Mouse (Mus musculus) heart, embryonic 12.5 days (tissue): Measurements from ENCODE around the gene Srgap3. TPM values are rescaled to one million over a fixed set of nuclear protein-coding genes. Genes with fewer than 3 reads are reported as not detected.

Source experiments
- ATAC-seq: fragments of 200-750 bp; cut with Nextera tagmentation; 2 replicates; pipeline ENCODE4 v1.8.0; 2017; ENCODE audit warnings: moderate TSS enrichment, moderate library complexity; ENCODE audit not compliant: insufficient number of reproducible peaks, low FRiP score
- H3K27ac ChIP-seq: fragments of 300-500 bp; sonication (generic); 2 replicates; pipeline ENCODE4 v1.5.1; 2016; ENCODE audit warnings: mild to moderate bottlenecking, moderate library complexity; ENCODE audit not compliant: poor library complexity, severe bottlenecking
- H3K27me3 ChIP-seq: fragments of 300-500 bp; sonication (generic); replicated peaks from 2 replicates; pipeline ENCODE4 v1.6.1; 2016; ENCODE audit warnings: mild to moderate bottlenecking, moderate library complexity
- H3K36me3 ChIP-seq: fragments of 300-500 bp; sonication (generic); 2 replicates; pipeline ENCODE4 v1.6.1; 2016; ENCODE audit warnings: mild to moderate bottlenecking, moderate library complexity
- H3K4me1 ChIP-seq: fragments of 300-500 bp; sonication (generic); replicated peaks from 2 replicates; pipeline ENCODE4 v1.6.1; 2016; ENCODE audit warnings: mild to moderate bottlenecking
- H3K4me2 ChIP-seq: fragments of 300-500 bp; sonication (generic); 2 replicates; pipeline ENCODE4 v1.6.1; 2016; ENCODE audit warnings: mild to moderate bottlenecking, moderate library complexity
- H3K4me3 ChIP-seq: fragments of 300-500 bp; sonication (generic); 2 replicates; pipeline ENCODE4 v1.5.1; 2016; ENCODE audit warnings: mild to moderate bottlenecking
- H3K9ac ChIP-seq: fragments of 300-500 bp; sonication (generic); 2 replicates; pipeline ENCODE4 v1.6.1; 2016; ENCODE audit warnings: mild to moderate bottlenecking, moderate library complexity
- H3K9me3 ChIP-seq: fragments of 300-500 bp; sonication (generic); replicated peaks from 2 replicates; pipeline ENCODE4 v1.6.1; 2016; ENCODE audit warnings: mild to moderate bottlenecking, moderate library complexity
- WGBS: fragments of 180-500 bp; shearing (Covaris S2); methylation state at CpG from one replicate; pipeline ENCODE4 v1.1.7; 2016; 5-methylcytosine and 5-hydroxymethylcytosine counted together
- polyA plus RNA-seq: library from polyadenylated mRNA; unstranded; fragments of >200 nt; fragmentation: Nextera tagmentation; extraction: Ambion mirVana; gene quantifications from 2 replicates; pipeline ENCODE4 v1.2.1, GENCODE M21; 2016

Srgap3 gene
- polyA plus RNA-seq, 1 experiment from 2014 or later = 1.2 TPM

DNA sequence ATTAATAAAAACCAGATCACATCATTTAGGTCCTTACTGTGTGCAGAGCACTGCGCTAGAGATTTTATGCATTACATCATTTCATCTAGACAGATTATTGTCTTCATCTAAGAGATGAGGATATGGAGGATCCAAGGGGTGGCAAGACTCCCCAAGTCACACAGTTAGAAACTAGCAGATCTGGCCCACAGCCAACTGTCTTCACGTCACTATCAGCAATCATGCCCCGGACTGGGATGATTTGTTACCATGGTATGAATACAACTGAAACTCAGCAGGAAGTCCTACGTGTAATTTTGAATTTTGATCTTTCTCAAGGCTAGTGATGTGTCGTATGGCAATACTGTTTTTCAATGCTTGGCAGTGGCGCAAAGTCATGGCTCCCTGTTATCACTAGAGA, 18.2 kb downstream of the Srgap3 start:
- no peaks in the 10 kb centered on the region for H3K9me3 ChIP-seq
- no peak overlapping the region for H3K4me2 ChIP-seq
- WGBS = 65% methylated on average over 6 of the region's 6 CpGs
- H3K27me3 ChIP-seq = peaks cover 5% of the 10 kb centered on the region; the same call in 1 of the 2 replicates
- H3K4me3 ChIP-seq = no peak overlapping the region
- H3K36me3 ChIP-seq = no peaks in the 10 kb centered on the region
- no peak for ATAC-seq
- no peak overlapping the region for H3K9ac ChIP-seq
- H3K27ac ChIP-seq = no peak overlapping the region
- H3K4me1 ChIP-seq = peaks cover 7% of the 10 kb centered on the region

DNA sequence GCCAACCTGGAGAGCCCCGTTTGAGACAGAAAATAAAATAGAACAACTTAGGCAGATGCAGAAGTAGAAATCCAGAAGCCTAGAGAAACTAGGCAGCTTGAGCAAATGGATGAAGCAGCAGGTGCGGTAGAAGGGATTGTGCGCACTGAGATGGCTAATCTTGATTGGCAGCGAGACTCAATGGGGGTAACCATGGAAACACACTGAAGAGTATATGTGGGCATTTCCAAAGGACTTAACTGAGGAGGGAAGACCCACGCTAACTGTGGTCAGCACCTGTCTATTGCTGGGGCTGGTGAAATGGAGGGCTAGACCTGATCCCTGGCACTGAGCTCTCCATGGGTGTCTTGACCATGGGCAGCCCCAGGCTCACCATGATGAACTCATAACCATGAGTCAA, 19.7 kb downstream of the Srgap3 start:
- no peak for ATAC-seq
- no peak overlapping the region for H3K9ac ChIP-seq
- H3K27me3 ChIP-seq = peaks cover 5% of the 10 kb centered on the region; the same call in 1 of the 2 replicates
- peaks cover 7% of the 10 kb centered on the region for H3K4me1 ChIP-seq
- H3K27ac ChIP-seq = no peak overlapping the region
- H3K4me3 ChIP-seq = no peak overlapping the region
- H3K4me2 ChIP-seq = no peak overlapping the region
- H3K36me3 ChIP-seq = no peaks in the 10 kb centered on the region
- WGBS = 88% methylated on average over 5 of the region's 5 CpGs
- no peaks in the 10 kb centered on the region; the same call in 1 of the 2 replicates for H3K9me3 ChIP-seq

DNA sequence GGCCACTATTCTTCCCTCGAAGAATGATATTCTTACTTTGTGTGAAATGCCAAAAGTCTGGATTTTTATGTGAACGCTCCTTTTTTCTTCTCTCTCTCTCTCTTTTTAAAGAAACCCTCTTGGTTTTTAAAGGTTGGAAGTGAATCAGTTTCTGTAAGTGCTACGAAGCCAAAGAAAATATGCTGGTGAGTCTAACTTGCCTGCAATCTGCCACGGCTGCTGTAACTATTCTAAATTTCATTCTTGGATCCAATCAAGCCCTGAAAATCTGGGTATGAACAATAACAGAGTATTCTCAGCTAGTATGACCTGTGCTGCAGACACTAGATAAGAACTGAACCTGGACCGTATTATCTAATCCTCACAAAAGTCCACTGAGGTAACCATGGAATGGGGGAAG, 21.1 kb downstream of the Srgap3 start:
- Histone ChIP-seq H3K4me2 (no peak overlapping the region), H3K27ac (no peak overlapping the region), H3K27me3 (peaks cover 5% of the 10 kb centered on the region; the same call in 1 of the 2 replicates), H3K4me3 (no peak overlapping the region), H3K36me3 (no peaks in the 10 kb centered on the region), H3K4me1 (peaks cover 7% of the 10 kb centered on the region), H3K9ac (no peak overlapping the region), H3K9me3 (no peaks in the 10 kb centered on the region; the same call in 1 of the 2 replicates)
- 69% methylated on average over 5 of the region's 5 CpGs for WGBS
- no peak for ATAC-seq

DNA sequence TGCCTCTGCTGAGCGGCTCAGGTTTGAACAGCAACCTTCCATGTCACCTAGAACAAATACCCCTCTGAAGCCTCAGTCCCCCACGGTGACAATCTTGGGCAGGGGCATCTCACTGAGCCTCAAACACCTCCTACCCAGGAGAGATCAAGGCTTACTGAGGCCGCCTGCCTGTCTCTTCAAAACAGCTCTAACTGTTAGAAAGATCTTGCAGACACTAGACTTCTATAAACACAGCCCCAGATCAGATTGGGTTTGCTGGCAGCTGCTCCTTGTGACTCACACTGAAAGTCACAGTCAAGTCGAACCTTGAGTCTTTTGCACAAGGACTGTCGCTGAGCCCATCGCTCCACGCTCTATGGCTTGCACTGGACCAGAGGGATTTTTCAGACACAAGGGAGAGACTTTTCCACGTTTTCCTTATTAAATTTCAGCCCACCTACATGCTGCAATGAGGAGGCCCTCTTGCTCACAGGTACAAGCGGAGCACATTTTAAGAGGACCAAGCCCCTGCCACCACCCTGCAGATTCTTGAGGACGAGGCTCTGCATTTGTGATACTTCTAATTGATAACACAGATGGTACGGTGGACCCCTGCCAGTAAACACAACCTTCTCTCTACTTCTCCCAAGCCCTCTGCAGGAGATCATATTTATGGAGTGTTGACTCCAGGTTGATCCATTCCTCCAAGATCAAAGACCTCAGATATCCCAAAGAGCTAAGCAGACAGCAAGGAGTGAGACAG, 21.7 kb downstream of the Srgap3 start:
- no peak for ATAC-seq
- Histone ChIP-seq H3K36me3 (no peaks in the 10 kb centered on the region), H3K4me2 (no peak overlapping the region), H3K9ac (no peak overlapping the region), H3K27me3 (peaks cover 5% of the 10 kb centered on the region; the same call in 1 of the 2 replicates), H3K4me3 (no peak overlapping the region), H3K4me1 (peaks cover 7% of the 10 kb centered on the region), H3K27ac (no peak overlapping the region), H3K9me3 (no peaks in the 10 kb centered on the region; the same call in 1 of the 2 replicates)
- WGBS = 50% methylated on average over 11 of the region's 11 CpGs

DNA sequence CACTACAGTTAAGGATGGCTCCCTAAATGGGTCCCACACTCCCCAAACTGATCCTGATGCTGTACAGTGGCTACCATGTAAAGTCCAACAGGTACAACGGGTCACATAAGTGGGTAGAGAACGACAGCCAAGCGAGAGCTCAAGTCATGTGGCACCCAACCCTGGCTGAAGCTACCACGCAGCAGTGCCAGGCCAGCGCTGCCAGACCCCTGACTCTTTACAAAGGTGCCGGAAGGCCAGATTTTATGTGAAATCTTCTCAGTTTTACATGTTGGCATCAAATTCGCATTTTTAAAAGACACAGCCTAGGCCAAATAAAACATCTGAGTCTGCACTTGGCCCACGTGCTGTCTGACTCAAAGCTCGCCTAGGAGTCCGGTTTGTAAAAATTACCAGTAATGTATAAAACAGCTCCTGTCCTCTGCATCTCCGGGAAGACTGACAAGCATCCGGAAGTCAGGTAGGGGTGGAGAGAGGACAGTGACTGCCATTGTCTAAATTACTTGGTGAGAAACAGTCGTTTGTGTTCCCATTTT, 22.4 kb downstream of the Srgap3 start:
- ATAC-seq = no peak
- Histone ChIP-seq H3K36me3 (no peaks in the 10 kb centered on the region), H3K9ac (no peak overlapping the region), H3K27ac (no peak overlapping the region), H3K4me2 (no peak overlapping the region), H3K4me3 (no peak overlapping the region), H3K9me3 (no peaks in the 10 kb centered on the region; the same call in 1 of the 2 replicates), H3K4me1 (peaks cover 4% of the 10 kb centered on the region; the same call in 1 of the 2 replicates), H3K27me3 (peaks cover 5% of the 10 kb centered on the region; the same call in 1 of the 2 replicates)
- WGBS = 73% methylated on average over 13 of the region's 13 CpGs

DNA sequence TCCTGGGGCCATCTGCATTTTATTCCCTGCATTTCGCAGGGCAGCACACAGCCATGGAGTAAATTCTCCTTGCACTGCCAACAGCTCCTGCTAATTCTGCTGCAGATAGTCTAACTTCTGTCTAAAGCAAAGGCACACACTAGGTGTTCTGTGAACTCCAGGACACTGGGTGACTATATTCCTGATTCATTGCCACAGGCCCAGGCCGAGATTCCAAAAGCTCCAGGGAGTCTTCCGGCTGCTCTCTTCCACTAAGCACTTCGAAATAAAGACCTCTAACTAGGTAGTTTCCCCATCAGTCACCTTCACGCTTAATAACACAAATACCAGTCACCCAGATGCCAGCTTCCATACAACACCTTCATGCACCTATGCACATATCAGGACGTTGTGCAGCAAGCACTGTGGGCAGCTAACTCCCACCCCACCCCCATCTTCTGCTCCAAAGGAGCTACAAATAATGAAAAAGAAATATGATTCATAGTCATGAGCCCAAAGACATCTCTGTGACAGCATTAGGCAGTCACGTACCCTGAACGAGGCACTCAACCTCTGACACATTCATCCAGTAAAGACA, 26.4 kb downstream of the Srgap3 start:
- H3K36me3 ChIP-seq = no peaks in the 10 kb centered on the region
- H3K9ac ChIP-seq = no peak overlapping the region
- no peaks in the 10 kb centered on the region; the same call in 1 of the 2 replicates for H3K27me3 ChIP-seq
- no peaks in the 10 kb centered on the region for H3K4me1 ChIP-seq
- 83% methylated on average over 8 of the region's 8 CpGs for WGBS
- ATAC-seq = no peak
- no peaks in the 10 kb centered on the region; the same call in 1 of the 2 replicates for H3K9me3 ChIP-seq
- no peak overlapping the region for H3K4me2 ChIP-seq
- no peak overlapping the region for H3K27ac ChIP-seq
- H3K4me3 ChIP-seq = no peak overlapping the region

DNA sequence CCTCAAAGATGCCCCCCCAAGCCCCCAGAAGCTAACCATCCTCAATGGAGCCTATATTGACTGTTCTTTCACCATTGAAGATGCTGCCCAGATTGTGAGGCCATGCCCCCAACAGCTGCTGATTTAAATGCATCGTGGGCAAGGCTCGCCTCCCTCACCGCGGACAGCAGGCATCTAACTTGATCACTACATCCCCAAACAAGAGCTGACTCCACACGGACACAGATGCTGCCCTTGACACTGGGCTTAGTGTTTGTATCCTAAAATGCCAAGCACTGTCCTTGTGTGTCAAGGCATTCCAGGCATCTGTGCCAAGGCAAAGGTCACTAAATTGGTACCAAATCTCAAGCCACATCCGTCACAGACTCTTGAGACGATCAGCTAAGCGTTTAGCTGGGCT, 29.3 kb downstream of the Srgap3 start:
- no peak overlapping the region for H3K4me3 ChIP-seq
- H3K36me3 ChIP-seq = no peaks in the 10 kb centered on the region
- no peak overlapping the region for H3K4me2 ChIP-seq
- ATAC-seq = no peak
- WGBS = 89% methylated on average over 8 of the region's 8 CpGs
- no peaks in the 10 kb centered on the region for H3K9me3 ChIP-seq
- H3K27me3 ChIP-seq = no peaks in the 10 kb centered on the region
- H3K27ac ChIP-seq = no peak overlapping the region
- H3K9ac ChIP-seq = no peak overlapping the region
- no peaks in the 10 kb centered on the region for H3K4me1 ChIP-seq

DNA sequence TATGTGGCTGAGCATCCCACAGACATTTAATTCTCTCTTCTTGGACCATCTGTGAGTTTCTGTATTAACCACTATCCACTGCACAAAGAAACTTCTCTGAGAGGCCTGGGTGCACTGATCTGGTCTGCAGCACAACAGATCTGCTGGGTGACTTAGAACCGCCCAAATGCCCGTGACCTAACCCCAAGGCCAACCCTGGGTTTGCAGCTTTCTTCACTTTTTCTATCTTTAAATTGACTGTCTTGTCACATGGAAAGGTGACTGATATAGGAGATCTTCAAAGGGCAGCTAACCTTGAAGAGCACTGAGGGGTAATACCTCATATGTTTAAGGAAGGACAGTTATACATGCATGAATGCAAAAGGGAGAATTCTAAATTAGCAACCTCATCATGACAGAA, 30.8 kb downstream of the Srgap3 start:
- no peak for ATAC-seq
- H3K9me3 ChIP-seq = no peaks in the 10 kb centered on the region
- 79% methylated on average over 2 of the region's 2 CpGs for WGBS
- no peaks in the 10 kb centered on the region for H3K4me1 ChIP-seq
- H3K9ac ChIP-seq = no peak overlapping the region
- H3K27ac ChIP-seq = no peak overlapping the region
- no peak overlapping the region for H3K4me3 ChIP-seq
- H3K36me3 ChIP-seq = no peaks in the 10 kb centered on the region
- no peak overlapping the region for H3K4me2 ChIP-seq
- H3K27me3 ChIP-seq = no peaks in the 10 kb centered on the region; the same call in 1 of the 2 replicates

DNA sequence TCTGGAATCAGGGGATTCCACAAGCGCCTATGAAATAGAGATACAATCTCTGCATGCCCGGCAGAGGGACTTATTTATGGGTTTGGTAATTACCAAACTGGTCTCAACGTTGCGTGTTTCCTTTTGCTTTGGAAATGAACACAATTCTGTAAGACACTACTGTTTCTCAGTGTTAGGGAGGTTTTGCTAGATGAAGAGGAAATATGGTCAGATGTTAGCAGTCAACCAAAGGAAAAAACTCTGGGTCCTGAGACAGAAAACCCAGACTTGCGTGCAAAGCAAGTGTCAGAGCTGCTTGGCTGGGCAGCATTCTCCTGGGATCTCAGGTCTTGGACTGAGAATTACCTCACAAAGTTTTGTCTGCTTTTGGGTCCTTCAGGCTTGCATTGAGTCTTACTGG, 34.5 kb downstream of the Srgap3 start:
- WGBS = 77% methylated on average over 5 of the region's 5 CpGs
- Histone ChIP-seq H3K27me3 (no peaks in the 10 kb centered on the region; the same call in 1 of the 2 replicates), H3K4me1 (0 out of 2 replicates have a peak, but pooled peaks cover 4% of the 10 kb centered on the region), H3K27ac (no peak overlapping the region), H3K4me2 (no peak overlapping the region), H3K9me3 (no peaks in the 10 kb centered on the region), H3K36me3 (no peaks in the 10 kb centered on the region), H3K9ac (no peak overlapping the region), H3K4me3 (no peak overlapping the region)
- ATAC-seq = no peak

DNA sequence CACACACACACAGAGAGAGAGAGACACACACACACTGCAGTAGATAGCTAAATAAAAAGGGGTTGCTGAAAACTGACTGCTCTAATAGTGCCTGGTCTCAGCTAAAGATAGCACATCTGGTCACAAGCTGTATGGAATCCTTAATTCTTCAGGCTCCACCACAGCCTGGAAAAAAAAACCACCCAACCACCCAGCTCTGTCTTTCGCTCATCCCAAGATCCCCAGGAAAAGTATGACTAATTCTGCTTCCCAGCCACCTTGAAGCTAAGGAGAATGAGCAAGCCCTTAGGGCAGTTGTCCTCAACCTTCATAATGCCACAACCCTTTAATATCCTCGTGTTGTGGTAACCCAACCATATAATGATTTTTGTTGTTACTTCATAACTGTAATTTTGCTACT, 37.4 kb downstream of the Srgap3 start:
- Histone ChIP-seq H3K4me2 (no peak overlapping the region), H3K27ac (no peak overlapping the region), H3K27me3 (no peaks in the 10 kb centered on the region; the same call in 1 of the 2 replicates), H3K9me3 (no peaks in the 10 kb centered on the region), H3K4me3 (no peak overlapping the region), H3K36me3 (no peaks in the 10 kb centered on the region), H3K9ac (no peak overlapping the region), H3K4me1 (0 out of 2 replicates have a peak, but pooled peaks cover 4% of the 10 kb centered on the region)
- ATAC-seq = no peak
- 68% methylated on average over 2 of the region's 2 CpGs for WGBS

DNA sequence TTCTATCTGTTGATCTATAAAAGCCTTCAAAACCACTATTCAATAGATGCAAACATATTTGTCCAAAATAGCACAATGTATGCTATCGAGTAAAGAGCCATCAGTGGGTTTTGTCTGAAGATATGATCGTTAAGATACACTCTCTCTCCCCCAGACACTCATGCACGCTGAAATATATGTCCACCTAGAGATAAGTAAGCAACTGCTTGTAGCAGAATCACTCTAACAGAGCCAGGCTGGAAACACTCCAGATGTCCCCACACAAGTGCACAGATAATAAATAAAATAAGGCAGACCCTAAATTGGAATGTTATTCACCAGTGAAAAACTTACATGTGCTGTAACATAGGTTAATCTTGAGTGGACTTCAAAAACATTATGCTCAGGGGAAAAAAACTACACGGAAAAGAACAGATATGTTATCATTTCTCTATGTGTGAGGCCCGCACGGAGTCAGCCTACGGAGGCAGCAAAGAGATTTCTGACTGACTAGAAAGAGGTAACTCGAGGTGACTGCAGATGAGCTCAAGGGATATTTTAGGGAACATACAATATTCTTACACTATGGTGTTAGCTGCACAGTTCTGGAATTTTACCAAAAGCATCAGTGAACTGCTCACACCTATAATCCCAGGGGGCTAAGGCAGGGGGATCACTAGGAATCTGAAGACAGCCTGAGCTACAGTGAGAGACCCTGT, 39.0 kb downstream of the Srgap3 start:
- no peak for ATAC-seq
- H3K27ac ChIP-seq = no peak overlapping the region
- no peak overlapping the region for H3K4me2 ChIP-seq
- no peak overlapping the region for H3K4me3 ChIP-seq
- no peaks in the 10 kb centered on the region for H3K9me3 ChIP-seq
- no peaks in the 10 kb centered on the region for H3K36me3 ChIP-seq
- no peak overlapping the region for H3K9ac ChIP-seq
- WGBS = 17% methylated on average over 8 of the region's 8 CpGs
- H3K27me3 ChIP-seq = peaks cover 5% of the 10 kb centered on the region; the same call in 1 of the 2 replicates
- H3K4me1 ChIP-seq = peaks cover 9% of the 10 kb centered on the region
